Mouse (Mus musculus): ENCODE measurements around the gene Arhgap31. TPM values are rescaled to one million over a fixed set of nuclear protein-coding genes. Genes with fewer than 3 reads are reported as not detected.

Arhgap31 gene
- 6.8 and 7.6 TPM in 2 replicates for polyA plus RNA-seq (2015; fragmentation: Nextera tagmentation; extraction: Ambion mirVana)

- Histone ChIP-seq H3K4me3 (replicated peaks) (peak within 1 kb of the TSS; percentile 62), H3K27ac (peak within 1 kb of the TSS; percentile 98), H3K4me2 (replicated peaks) (peak within 1 kb of the TSS; percentile 64), H3K4me1 (replicated peaks) (0 out of 2 replicates have a peak, but pooled peaks cover 3% of the 10 kb centered on the region), H3K27me3 (replicated peaks) (no peaks in the 10 kb centered on the region), H3K36me3 (no peaks in the 10 kb centered on the region), H3K9me3 (no peaks in the 10 kb centered on the region), H3K9ac (peak within 1 kb of the TSS; percentile 69)
- WGBS = under 1% methylated on average over 73 of the region's 74 CpGs
- peak; percentile 97 for ATAC-seq
Measured at GRCm38 (mm10) chr16:38712581-38713403, at the start of gene Arhgap31. TSS of gene Arhgap31 (minus strand) at chr16:38713274.

- WGBS = 91% methylated on average over 8 of the region's 8 CpGs
- Histone ChIP-seq H3K27ac (no peak overlapping the region), H3K9ac (no peak overlapping the region), H3K4me1 (replicated peaks) (no peaks in the 10 kb centered on the region), H3K4me3 (replicated peaks) (no peak overlapping the region), H3K4me2 (replicated peaks) (no peak overlapping the region), H3K9me3 (no peaks in the 10 kb centered on the region), H3K36me3 (peaks cover 3% of the 10 kb centered on the region; the same call in 1 of the 2 replicates), H3K27me3 (replicated peaks) (no peaks in the 10 kb centered on the region)
- ATAC-seq = no peak
Measured at GRCm38 (mm10) chr16:38762401-38762800, 49.3 kb upstream of the Arhgap31 start.

- no peak overlapping the region for H3K4me2 ChIP-seq (replicated peaks)
- H3K36me3 ChIP-seq = peaks cover 3% of the 10 kb centered on the region; the same call in 1 of the 2 replicates
- no peak for ATAC-seq
- H3K9me3 ChIP-seq = no peaks in the 10 kb centered on the region
- H3K4me3 ChIP-seq (replicated peaks) = no peak overlapping the region
- H3K9ac ChIP-seq = no peak overlapping the region
- H3K27me3 ChIP-seq (replicated peaks) = no peaks in the 10 kb centered on the region
- 84% methylated on average over 5 of the region's 5 CpGs for WGBS
- H3K4me1 ChIP-seq (replicated peaks) = no peaks in the 10 kb centered on the region
- H3K27ac ChIP-seq = no peak overlapping the region
Measured at GRCm38 (mm10) chr16:38761972-38762371, 48.9 kb upstream of the Arhgap31 start.

- no peak overlapping the region for H3K4me3 ChIP-seq (replicated peaks)
- no peak overlapping the region for H3K9ac ChIP-seq
- no peaks in the 10 kb centered on the region for H3K4me1 ChIP-seq (replicated peaks)
- H3K36me3 ChIP-seq = peaks cover 3% of the 10 kb centered on the region; the same call in 1 of the 2 replicates
- H3K27me3 ChIP-seq (replicated peaks) = no peaks in the 10 kb centered on the region
- WGBS = 85% methylated on average over 6 of the region's 6 CpGs
- no peak overlapping the region for H3K4me2 ChIP-seq (replicated peaks)
- H3K27ac ChIP-seq = no peak overlapping the region
- no peak for ATAC-seq
- no peaks in the 10 kb centered on the region for H3K9me3 ChIP-seq
Measured at GRCm38 (mm10) chr16:38760834-38761375, 47.8 kb upstream of the Arhgap31 start.

GRCm38 (mm10) chr16:38760239-38760638, 47.2 kb upstream of the Arhgap31 start:
- H3K9ac ChIP-seq = no peak overlapping the region
- no peak overlapping the region for H3K27ac ChIP-seq
- H3K9me3 ChIP-seq = no peaks in the 10 kb centered on the region
- H3K4me2 ChIP-seq (replicated peaks) = no peak overlapping the region
- no peaks in the 10 kb centered on the region for H3K27me3 ChIP-seq (replicated peaks)
- H3K4me3 ChIP-seq (replicated peaks) = no peak overlapping the region
- no peaks in the 10 kb centered on the region for H3K4me1 ChIP-seq (replicated peaks)
- WGBS = 96% methylated on average over 5 of the region's 5 CpGs
- no peak for ATAC-seq
- H3K36me3 ChIP-seq = peaks cover 3% of the 10 kb centered on the region; the same call in 1 of the 2 replicates

GRCm38 (mm10) chr16:38758104-38758861, 45.2 kb upstream of the Arhgap31 start:
- Histone ChIP-seq H3K9ac (no peak overlapping the region), H3K9me3 (no peaks in the 10 kb centered on the region), H3K4me2 (replicated peaks) (no peak overlapping the region), H3K4me1 (replicated peaks) (0 out of 2 replicates have a peak, but pooled peaks cover under 1% of the 10 kb centered on the region), H3K36me3 (peaks cover 3% of the 10 kb centered on the region; the same call in 1 of the 2 replicates), H3K27me3 (replicated peaks) (no peaks in the 10 kb centered on the region), H3K27ac (no peak overlapping the region), H3K4me3 (replicated peaks) (no peak overlapping the region)
- 74% methylated on average over 12 of the region's 12 CpGs for WGBS
- ATAC-seq = no peak

GRCm38 (mm10) chr16:38757626-38758025, 44.6 kb upstream of the Arhgap31 start:
- Histone ChIP-seq H3K27me3 (replicated peaks) (no peaks in the 10 kb centered on the region), H3K4me3 (replicated peaks) (no peak overlapping the region), H3K27ac (no peak overlapping the region), H3K9ac (no peak overlapping the region), H3K4me2 (replicated peaks) (no peak overlapping the region), H3K9me3 (no peaks in the 10 kb centered on the region), H3K36me3 (peaks cover 3% of the 10 kb centered on the region; the same call in 1 of the 2 replicates), H3K4me1 (replicated peaks) (0 out of 2 replicates have a peak, but pooled peaks cover 2% of the 10 kb centered on the region)
- ATAC-seq = no peak
- 95% methylated on average over 19 of the region's 19 CpGs for WGBS

- no peak for ATAC-seq
- H3K4me2 ChIP-seq (replicated peaks) = no peak overlapping the region
- no peak overlapping the region for H3K27ac ChIP-seq
- H3K4me1 ChIP-seq (replicated peaks) = 0 out of 2 replicates have a peak, but pooled peaks cover 2% of the 10 kb centered on the region
- H3K4me3 ChIP-seq (replicated peaks) = no peak overlapping the region
- 0 out of 2 replicates have a peak, but pooled peaks cover 3% of the 10 kb centered on the region for H3K36me3 ChIP-seq
- H3K9ac ChIP-seq = no peak overlapping the region
- H3K9me3 ChIP-seq = no peaks in the 10 kb centered on the region
- no peaks in the 10 kb centered on the region for H3K27me3 ChIP-seq (replicated peaks)
- 69% methylated on average over 4 of the region's 4 CpGs for WGBS
Measured at GRCm38 (mm10) chr16:38756572-38756971, 43.5 kb upstream of the Arhgap31 start.

- ATAC-seq = no peak
- H3K27ac ChIP-seq = no peak overlapping the region
- WGBS = 31% methylated on average over 5 of the region's 5 CpGs
- no peaks in the 10 kb centered on the region for H3K9me3 ChIP-seq
- H3K4me2 ChIP-seq (replicated peaks) = no peak overlapping the region
- 0 out of 2 replicates have a peak, but pooled peaks cover 3% of the 10 kb centered on the region for H3K36me3 ChIP-seq
- no peak overlapping the region for H3K4me3 ChIP-seq (replicated peaks)
- H3K9ac ChIP-seq = no peak overlapping the region
- 0 out of 2 replicates have a peak, but pooled peaks cover 2% of the 10 kb centered on the region for H3K4me1 ChIP-seq (replicated peaks)
- H3K27me3 ChIP-seq (replicated peaks) = no peaks in the 10 kb centered on the region
Measured at GRCm38 (mm10) chr16:38756177-38756503, 43.1 kb upstream of the Arhgap31 start.

GRCm38 (mm10) chr16:38755452-38756176, 42.5 kb upstream of the Arhgap31 start:
- WGBS = 46% methylated on average over 7 of the region's 7 CpGs
- no peaks in the 10 kb centered on the region for H3K36me3 ChIP-seq
- no peak overlapping the region for H3K9ac ChIP-seq
- no peaks in the 10 kb centered on the region for H3K27me3 ChIP-seq (replicated peaks)
- H3K27ac ChIP-seq = no peak overlapping the region
- ATAC-seq = no peak
- H3K9me3 ChIP-seq = no peaks in the 10 kb centered on the region
- H3K4me2 ChIP-seq (replicated peaks) = no peak overlapping the region
- peaks cover 7% of the 10 kb centered on the region; the same call in 1 of the 2 replicates for H3K4me1 ChIP-seq (replicated peaks)
- no peak overlapping the region for H3K4me3 ChIP-seq (replicated peaks)

- H3K36me3 ChIP-seq = no peaks in the 10 kb centered on the region
- no peak overlapping the region for H3K27ac ChIP-seq
- no peaks in the 10 kb centered on the region for H3K27me3 ChIP-seq (replicated peaks)
- no peaks in the 10 kb centered on the region for H3K9me3 ChIP-seq
- no peak overlapping the region for H3K4me3 ChIP-seq (replicated peaks)
- no peak overlapping the region for H3K4me2 ChIP-seq (replicated peaks)
- H3K9ac ChIP-seq = no peak overlapping the region
- peaks cover 7% of the 10 kb centered on the region; the same call in 1 of the 2 replicates for H3K4me1 ChIP-seq (replicated peaks)
- WGBS = 68% methylated on average over 11 of the region's 11 CpGs
- ATAC-seq = no peak
Measured at GRCm38 (mm10) chr16:38753631-38754030, 40.6 kb upstream of the Arhgap31 start.
